Mouse (Mus musculus) limb, embryonic 11.5 days (tissue): Measurements from ENCODE around the gene Ppef2. TPM values are rescaled to one million over a fixed set of nuclear protein-coding genes. Genes with fewer than 3 reads are reported as not detected.
"Not testable (repeated sequence)": the region's sequence is repeated elsewhere in the genome, so short reads cannot be mapped to it uniquely, and the experiment has no call there.

ENCODE experiments used
- ATAC-seq: fragments of 200-750 bp; cut with Nextera tagmentation; 2 replicates; pipeline ENCODE4 v1.8.0; 2017; ENCODE audit warnings: low read depth; ENCODE audit not compliant: insufficient number of reproducible peaks, low FRiP score, low TSS enrichment
- DNase-seq: peaks from one replicate; pipeline ENCODE4 v3.0.0-alpha.2; 2015; ENCODE audit warnings: low spot score
- H3K27ac ChIP-seq: fragments of 300-500 bp; sonication (generic); replicated peaks from 2 replicates; pipeline ENCODE4 v1.5.1; 2014; ENCODE audit warnings: low read depth, mild to moderate bottlenecking, low read length
- H3K27me3 ChIP-seq: fragments of 300-500 bp; sonication (generic); 2 replicates; pipeline ENCODE4 v1.6.1; 2014; ENCODE audit warnings: mild to moderate bottlenecking, low read length, mixed read lengths; ENCODE audit not compliant: control insufficient read depth, insufficient read depth
- H3K36me3 ChIP-seq: fragments of 300-500 bp; sonication (generic); 2 replicates; pipeline ENCODE4 v1.6.1; 2014; ENCODE audit warnings: mild to moderate bottlenecking, low read length, moderate library complexity, mixed read lengths; ENCODE audit not compliant: control insufficient read depth, insufficient read depth
- H3K4me1 ChIP-seq: fragments of 300-500 bp; sonication (generic); 2 replicates; pipeline ENCODE4 v1.6.1; 2014; ENCODE audit warnings: low read length, mixed read lengths; ENCODE audit not compliant: control insufficient read depth, insufficient read depth
- H3K4me2 ChIP-seq: fragments of 300-500 bp; sonication (generic); 2 replicates; pipeline ENCODE4 v1.6.1; 2014; ENCODE audit warnings: low read depth, mild to moderate bottlenecking, moderate library complexity; ENCODE audit not compliant: severe bottlenecking
- H3K4me3 ChIP-seq: fragments of 300-500 bp; sonication (generic); 2 replicates; pipeline ENCODE4 v1.5.1; 2014; ENCODE audit warnings: low read depth, low read length
- H3K9ac ChIP-seq: fragments of 300-500 bp; sonication (generic); 2 replicates; pipeline ENCODE4 v1.6.1; 2014; ENCODE audit warnings: mild to moderate bottlenecking, low read length
- H3K9me3 ChIP-seq: fragments of 300-500 bp; sonication (generic); 2 replicates; pipeline ENCODE4 v1.6.1; 2016; ENCODE audit warnings: low read length; ENCODE audit not compliant: control insufficient read depth
- WGBS: fragments of 180-500 bp; shearing (Covaris S2); extraction: QIAGEN DNeasy Blood & Tissue Kit; methylation state at CpG from one replicate; pipeline ENCODE4 v1.1.7; 2014; 5-methylcytosine and 5-hydroxymethylcytosine counted together
- polyA plus RNA-seq: library from polyadenylated mRNA; unstranded; fragments of >200 nt; fragmentation: Nextera tagmentation; extraction: Ambion mirVana; gene quantifications from 2 replicates; pipeline ENCODE4 v1.2.1, GENCODE M21; 2014

Gene Ppef2
- polyA plus RNA-seq, 1 experiment from 2014 or later = 0.08 TPM

DNA sequence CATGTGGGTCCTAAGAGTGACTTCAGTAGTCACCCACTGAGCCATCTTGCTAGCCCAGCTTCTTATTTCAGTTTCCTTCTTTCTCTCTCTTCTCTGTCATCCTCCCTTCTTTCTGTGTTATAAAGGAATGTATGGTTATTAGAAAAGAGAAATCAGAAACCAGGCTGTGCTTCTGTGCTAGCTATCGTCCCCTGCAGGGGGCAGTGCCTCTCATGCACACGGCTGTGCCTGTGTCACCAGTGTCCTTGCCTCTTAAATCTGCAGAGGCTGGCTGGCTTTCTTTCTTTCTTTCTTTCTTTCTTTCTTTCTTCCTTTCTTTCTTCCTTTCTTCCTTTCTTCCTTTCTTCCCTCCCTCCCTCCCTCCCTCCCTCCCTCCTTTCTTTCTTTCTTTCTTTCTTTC is 60.4 kb downstream of the Ppef2 start:
- H3K4me1 ChIP-seq, H3K27me3 ChIP-seq, H3K27ac ChIP-seq, H3K4me2 ChIP-seq, H3K9ac ChIP-seq, H3K36me3 ChIP-seq, ATAC-seq, H3K9me3 ChIP-seq, H3K4me3 ChIP-seq: not testable (repeated sequence)
- WGBS = 72% methylated on average over 2 of the region's 2 CpGs
- peak; percentile 49 for DNase-seq

DNA sequence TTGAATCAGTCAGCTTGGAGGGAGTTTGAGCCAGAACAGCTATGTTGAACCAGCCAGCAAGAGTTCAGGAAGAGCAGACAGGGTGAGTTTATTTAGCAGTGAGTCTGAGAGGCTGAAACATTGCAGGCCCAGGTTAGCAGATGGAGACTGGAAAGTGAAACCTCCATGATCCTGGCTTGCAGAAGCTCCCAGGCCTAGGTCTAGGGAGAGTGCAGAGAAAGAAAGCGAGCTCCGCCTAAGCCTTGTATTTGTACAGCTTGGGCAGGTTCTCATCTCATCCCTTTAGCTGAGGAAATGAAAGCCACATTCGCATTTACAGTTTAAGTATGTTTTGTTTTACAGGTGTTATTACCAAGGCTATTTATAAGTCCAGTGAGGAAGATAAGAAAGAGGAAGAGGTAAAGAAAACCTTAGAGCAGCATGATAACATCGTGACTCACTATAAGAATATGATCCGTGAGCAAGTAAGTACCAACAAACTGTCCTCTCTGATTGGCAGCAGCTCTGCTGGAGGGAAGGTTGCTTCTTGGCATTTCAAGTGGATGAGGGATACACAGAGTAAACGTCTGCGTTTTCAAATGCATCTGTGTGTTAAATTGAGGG is 67.1 kb downstream of the Ppef2 start:
- Histone ChIP-seq H3K9me3 (no peaks in the 10 kb centered on the region), H3K4me2 (no peak overlapping the region), H3K36me3 (peaks cover 16% of the 10 kb centered on the region), H3K27me3 (no peaks in the 10 kb centered on the region), H3K27ac (no peak overlapping the region), H3K4me1 (no peaks in the 10 kb centered on the region), H3K4me3 (no peak overlapping the region), H3K9ac (no peak overlapping the region)
- 97% methylated on average over 7 of the region's 7 CpGs for WGBS
- DNase-seq (no peak), ATAC-seq (no peak)

- H3K36me3 ChIP-seq = peaks cover 8% of the 10 kb centered on the region; the same call in 1 of the 2 replicates
- H3K27me3 ChIP-seq = no peaks in the 10 kb centered on the region
- no peak overlapping the region for H3K27ac ChIP-seq
- WGBS = 88% methylated on average over 8 of the region's 8 CpGs
- ATAC-seq (no peak), DNase-seq (no peak)
- no peaks in the 10 kb centered on the region for H3K9me3 ChIP-seq
- H3K4me3 ChIP-seq = no peak overlapping the region
- H3K4me2 ChIP-seq = no peak overlapping the region
- no peak overlapping the region for H3K9ac ChIP-seq
- no peaks in the 10 kb centered on the region for H3K4me1 ChIP-seq
These were observed 72.8 kb downstream of the Ppef2 start for GRCm38 (mm10) chr5:92183071-92183830.

Other genes with a start within 250 kb of the Ppef2 start
- 0.20 and 0.28 TPM in 2 replicates for gene Cdkl2, start 212.4 kb downstream of the Ppef2 start, polyA plus RNA-seq
- 256 TPM in 2 replicates for gene G3bp2, start 172.6 kb downstream of the Ppef2 start, polyA plus RNA-seq
- gene Uso1, start 118.3 kb downstream of the Ppef2 start, polyA plus RNA-seq = 29.4 and 31.5 TPM in 2 replicates
- gene U90926, start 40.9 kb downstream of the Ppef2 start, polyA plus RNA-seq = not detected in 2 replicates
- 6.7 and 8.2 TPM in 2 replicates for gene Naaa, start 21.9 kb upstream of the Ppef2 start, polyA plus RNA-seq
- gene Sdad1, start 54.2 kb upstream of the Ppef2 start, polyA plus RNA-seq = 44.1 and 45.3 TPM in 2 replicates
- not detected in 2 replicates for gene Cxcl9, start 71.8 kb upstream of the Ppef2 start, polyA plus RNA-seq
- 1.8 and 2.5 TPM in 2 replicates for gene Art3, start 75.5 kb upstream of the Ppef2 start, polyA plus RNA-seq
- 1.2 and 1.3 TPM in 2 replicates for gene Cxcl10, start 92.6 kb upstream of the Ppef2 start, polyA plus RNA-seq
- 77.4 and 77.5 TPM in 2 replicates for gene Nup54, start 178.9 kb upstream of the Ppef2 start, polyA plus RNA-seq